Mouse (Mus musculus) frontal cortex, postnatal 36 days (tissue): Measurements from ENCODE around the gene Acox2.
"Not testable (repeated sequence)": the region's sequence is repeated elsewhere in the genome, so short reads cannot be mapped to it uniquely, and the experiment has no call there.

Experiments used
- DNase-seq, 2 experiments: peaks; one replicate each; pipeline ENCODE4 v3.0.0; 2022; ENCODE audit warnings: low spot score in 2 of 2

Acox2 gene

GRCm38 (mm10) chr14:8259166-8259565 is at the start of gene Acox2:
Acox2 (minus strand) TSS chr14:8259353.
- DNase-seq: no peak

- DNase-seq: no peak
Observed at GRCm38 (mm10) chr14:8308650-8309049, 49.5 kb upstream of the Acox2 start.

GRCm38 (mm10) chr14:8306884-8307283 is 47.7 kb upstream of the Acox2 start:
- DNase-seq: no peak

- DNase-seq: no peak
Observed at GRCm38 (mm10) chr14:8305014-8305413, 45.9 kb upstream of the Acox2 start.

DNA sequence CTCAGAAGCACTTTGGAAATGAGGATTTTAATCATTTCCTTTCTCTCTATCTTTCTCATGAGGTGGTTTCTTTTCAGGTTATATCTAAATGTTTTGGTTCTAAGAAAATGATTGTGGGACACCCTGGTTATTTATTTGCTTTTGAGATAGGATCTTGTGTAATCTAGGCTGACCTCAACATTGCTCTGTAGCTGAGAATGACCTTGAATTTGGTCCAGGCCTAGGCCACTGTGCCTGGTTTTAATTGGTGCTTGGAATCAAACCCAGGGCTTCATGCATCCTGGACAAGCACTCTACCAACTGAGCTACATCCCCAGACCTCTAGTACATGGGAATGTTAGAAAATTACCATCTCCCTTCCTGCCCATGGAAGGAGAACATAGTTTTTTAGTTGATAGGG is 44.9 kb upstream of the Acox2 start:
- DNase-seq: no peak

DNA sequence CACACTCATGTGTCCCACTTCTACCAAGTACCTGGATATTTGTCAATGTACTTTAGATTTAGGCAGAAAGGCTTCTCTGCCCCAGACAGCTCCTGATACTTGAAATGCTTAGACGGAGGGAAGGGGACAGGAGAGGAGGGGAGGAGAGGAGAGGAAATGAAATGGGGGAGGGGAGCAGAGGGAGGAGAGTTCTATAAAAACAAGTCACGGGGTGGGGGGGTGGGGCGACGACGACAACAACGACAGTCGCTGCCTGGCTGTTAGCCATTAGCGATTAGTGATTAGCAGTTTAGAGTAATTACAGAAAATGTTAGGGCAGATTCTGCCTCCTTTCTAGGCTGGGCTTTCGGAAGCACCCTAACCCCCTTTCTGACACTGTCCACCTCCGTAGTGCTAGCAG is 43.5 kb upstream of the Acox2 start:
- no peak for DNase-seq

DNA sequence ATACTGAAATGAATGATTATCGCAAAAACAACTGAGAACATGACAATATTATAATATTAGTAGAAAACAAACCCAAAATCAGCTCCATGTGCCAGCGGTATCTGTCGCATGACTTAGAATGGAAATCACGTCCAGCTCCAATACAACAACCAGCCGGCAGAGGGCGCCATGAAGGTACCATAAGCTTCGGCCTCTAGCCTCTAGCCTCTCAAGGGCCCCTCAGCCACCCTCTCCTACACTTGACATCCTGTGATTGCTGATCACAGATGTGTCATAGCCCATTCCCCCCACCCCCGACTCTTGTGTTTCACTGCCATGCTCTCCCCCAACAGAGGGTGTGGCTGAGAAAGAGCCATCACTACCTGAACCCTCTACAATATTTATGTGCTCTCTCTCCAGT is 41.1 kb upstream of the Acox2 start:
- DNase-seq: peak in 1 of 2 experiments; percentile 41

GRCm38 (mm10) chr14:8297889-8298293 is 38.7 kb upstream of the Acox2 start:
- no peak for DNase-seq

DNA sequence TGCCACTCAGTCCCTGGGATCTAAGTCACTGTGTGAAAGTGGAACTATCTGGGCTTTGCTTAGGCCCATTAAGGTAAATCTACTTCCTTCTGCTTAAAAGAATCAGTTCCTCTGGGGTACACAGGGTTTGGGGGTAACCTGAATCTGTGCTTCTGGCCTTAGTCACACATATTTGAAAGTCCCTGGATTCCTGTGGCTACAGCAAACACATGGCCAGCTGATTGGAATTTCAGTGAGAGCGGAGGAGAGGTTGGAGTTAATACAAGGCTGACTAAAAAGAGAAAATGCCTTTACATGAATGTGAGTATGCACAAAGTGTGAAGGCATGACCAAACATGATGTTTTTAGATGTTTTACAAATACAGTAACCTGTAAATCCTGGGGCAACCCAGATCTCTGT is 35.1 kb upstream of the Acox2 start:
- DNase-seq: no peak

GRCm38 (mm10) chr14:8286595-8286994 is 27.4 kb upstream of the Acox2 start:
- DNase-seq: not testable (repeated sequence)

DNA sequence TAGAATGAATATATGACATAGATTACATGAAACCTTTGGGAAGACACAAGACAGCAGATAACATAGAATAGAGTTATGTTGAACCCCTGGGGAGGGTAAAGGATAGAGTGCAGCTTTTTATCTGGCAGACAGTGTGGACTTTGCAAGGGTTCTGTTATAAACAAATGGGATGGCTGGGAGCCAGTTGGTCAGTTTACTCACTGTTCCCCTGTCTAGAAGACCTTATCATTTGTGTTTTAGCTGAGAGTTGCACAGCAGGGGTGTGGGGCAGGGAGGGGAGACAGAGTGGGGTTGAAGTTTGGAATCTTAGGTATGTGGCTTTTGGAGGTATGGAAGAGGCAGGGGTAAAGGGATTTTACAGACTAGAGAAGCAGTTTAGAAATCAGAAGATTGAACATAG is 24.6 kb upstream of the Acox2 start:
- no peak for DNase-seq

DNA sequence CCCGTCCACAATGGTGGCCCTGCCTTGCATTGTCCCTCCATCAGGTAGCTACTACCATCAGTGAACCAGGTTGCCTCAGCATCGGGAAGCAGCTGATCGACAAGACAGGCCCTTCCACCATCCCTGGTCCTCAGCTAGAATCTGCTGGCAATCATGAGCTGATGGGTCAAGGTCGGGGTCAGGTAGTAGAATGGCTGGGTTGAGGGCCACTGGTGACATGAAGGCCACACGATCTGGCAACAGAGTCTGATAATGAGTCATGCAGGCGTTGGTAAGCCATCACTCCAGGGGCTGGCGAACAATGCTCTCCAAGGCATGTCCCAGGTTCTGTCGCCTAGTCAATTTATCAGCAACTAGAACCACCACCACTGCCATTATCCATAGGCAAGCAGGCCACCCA is 12.1 kb upstream of the Acox2 start:
- DNase-seq: not testable (repeated sequence)

- no peak for DNase-seq
Observed at GRCm38 (mm10) chr14:8264378-8264777, 5.2 kb upstream of the Acox2 start.

DNA sequence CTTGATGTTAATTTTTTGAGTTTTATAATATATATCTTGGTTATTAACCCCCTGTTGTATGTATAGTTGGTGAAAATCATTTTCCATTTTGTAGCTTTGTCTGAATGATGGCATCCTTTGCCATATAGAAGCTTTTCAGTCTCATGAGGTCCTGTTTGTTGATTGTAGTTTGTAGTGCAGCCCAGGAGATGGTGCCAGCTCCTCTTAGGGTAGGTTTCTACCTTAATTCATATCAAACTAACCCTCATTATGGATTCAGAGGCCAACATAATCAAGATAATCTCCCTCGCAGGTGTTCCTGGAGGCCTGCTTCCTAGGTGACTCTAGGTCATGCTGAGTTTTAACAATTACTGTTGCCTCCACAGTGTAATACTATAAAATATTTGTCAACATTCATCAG is 3.1 kb upstream of the Acox2 start:
- no peak for DNase-seq

- DNase-seq: no peak
Observed at GRCm38 (mm10) chr14:8260214-8260613, 1.1 kb upstream of the Acox2 start.

DNA sequence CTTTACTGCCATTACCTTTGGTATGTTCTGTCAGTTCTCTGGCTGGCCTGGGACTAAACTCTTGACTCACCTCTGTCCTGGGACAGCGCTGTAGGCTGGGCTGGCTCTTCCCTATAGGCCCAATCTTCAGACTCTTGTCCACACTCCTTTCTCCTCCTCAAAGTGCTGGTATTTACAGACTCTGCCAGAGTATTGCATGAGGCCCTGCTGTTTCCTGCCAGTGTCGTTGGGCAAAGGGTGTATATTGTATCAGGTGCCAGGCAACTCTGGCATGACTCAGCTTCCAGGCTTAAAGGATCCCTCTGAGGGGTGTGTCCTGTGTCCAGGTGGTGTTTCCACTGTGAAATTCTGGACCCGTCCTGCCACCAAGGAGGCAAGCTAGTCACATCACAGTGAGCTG is 401 bp downstream of the Acox2 start:
- no peak for DNase-seq

- DNase-seq: no peak
Observed at GRCm38 (mm10) chr14:8258335-8258627, 872 bp downstream of the Acox2 start.

GRCm38 (mm10) chr14:8257521-8258334 is 1.4 kb downstream of the Acox2 start:
- DNase-seq: no peak

DNA sequence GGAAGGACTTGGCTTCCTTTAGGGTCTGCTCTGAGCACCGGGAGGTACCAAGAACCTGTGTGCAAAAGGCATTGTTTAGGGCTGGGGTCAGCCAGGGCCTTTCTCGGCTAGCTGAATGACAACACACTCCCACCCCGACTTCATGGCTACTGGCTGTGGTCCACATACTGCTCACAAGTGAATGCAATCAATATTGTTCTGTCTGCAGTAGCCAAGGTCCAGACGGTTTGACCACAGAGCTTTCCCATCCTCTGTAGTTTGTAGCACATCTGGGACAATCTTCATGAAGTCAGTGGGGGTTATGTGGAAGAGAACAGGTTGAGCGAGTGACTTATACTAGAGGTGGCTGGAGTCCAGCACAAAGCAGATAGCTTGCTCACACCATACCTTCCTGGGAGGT is 2.3 kb downstream of the Acox2 start:
- no peak for DNase-seq

- no peak for DNase-seq
Observed at GRCm38 (mm10) chr14:8256072-8256471, 3.1 kb downstream of the Acox2 start.

GRCm38 (mm10) chr14:8255076-8255729 is 4.0 kb downstream of the Acox2 start:
- DNase-seq: peak in 1 of 2 experiments; percentile 77

GRCm38 (mm10) chr14:8251330-8251885 is 7.7 kb downstream of the Acox2 start:
- no peak for DNase-seq

GRCm38 (mm10) chr14:8250141-8250871 is 8.8 kb downstream of the Acox2 start:
- no peak for DNase-seq
